Mouse (Mus musculus): ENCODE measurements around the gene Gm13698.
"Not testable (repeated sequence)": the region's sequence is repeated elsewhere in the genome, so short reads cannot be mapped to it uniquely, and the experiment has no call there.

The Gm13698 gene

DNA sequence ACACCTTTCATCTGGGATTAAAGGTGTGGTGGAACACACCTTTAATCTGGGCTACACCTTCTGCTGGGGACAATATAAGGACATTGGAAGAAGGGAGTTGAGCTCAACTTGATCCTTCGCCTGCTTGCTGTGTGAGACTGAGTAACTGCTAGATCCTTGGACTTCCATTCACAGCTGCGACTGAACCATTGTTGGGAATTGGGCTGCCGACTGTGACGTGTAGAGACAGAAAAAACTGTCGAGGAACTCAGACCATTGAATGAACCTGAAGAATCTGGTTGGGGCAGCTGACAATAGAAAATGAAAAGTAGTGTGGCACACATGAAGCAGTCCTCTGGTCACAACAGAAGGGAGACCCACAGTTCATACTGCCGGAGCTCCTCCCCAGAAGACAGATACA, at the start of gene Gm13698:
Gm13698 (plus strand) TSS at position 301 of the 400 bp plus-strand sequence.
- DNase-seq (ENCODE audit: low read depth) = not testable (repeated sequence)

GRCm38 (mm10) chr2:83929478-83930088, 25.9 kb upstream of the Gm13698 start:
- DNase-seq (ENCODE audit: low read depth) = no peak

GRCm38 (mm10) chr2:83940931-83941361, 14.5 kb upstream of the Gm13698 start, which contains the start of gene Zswim2:
Gene Zswim2, minus strand, starts transcription at chr2:83941228.
- DNase-seq (ENCODE audit: low read depth) = peak; percentile 18

DNA sequence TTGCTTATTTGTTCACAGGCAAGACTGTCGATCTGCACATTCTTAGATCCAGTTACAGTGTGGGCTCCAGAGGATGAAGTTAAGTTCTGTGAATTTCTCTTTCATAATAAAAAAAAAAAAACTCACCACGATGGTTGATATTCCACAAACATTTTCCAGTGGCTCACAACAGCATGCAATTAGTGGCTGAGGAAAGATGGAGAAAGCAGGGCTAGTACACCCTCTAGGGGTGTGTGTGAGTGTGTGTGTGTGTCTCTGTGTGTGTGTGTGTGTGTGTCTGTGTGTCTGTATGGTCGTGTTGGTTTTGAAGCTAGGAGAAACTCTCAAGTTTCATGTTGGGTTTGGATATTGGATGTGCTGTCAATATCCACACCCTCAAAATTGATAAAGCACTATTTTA, 14.1 kb upstream of the Gm13698 start:
- DNase-seq (ENCODE audit: low read depth) = no peak

DNA sequence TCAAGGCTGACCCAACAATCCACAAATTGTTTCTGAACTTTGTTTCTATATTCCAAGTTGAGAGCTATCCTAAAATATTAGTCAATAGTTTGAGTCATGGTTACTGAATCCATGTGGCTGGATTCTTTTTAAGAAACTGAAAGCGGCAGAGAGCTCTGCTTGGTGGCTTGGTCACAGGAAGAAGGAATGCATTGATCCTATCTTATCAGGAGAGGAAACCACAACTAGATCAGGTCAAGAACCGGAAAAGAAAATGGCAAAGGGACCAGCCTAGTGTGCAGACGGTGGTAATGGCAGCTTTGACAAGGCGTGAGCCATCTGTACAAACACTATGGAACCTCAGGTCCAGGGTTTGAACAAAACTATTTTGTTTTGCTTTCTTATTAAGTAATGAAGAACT, 13.7 kb upstream of the Gm13698 start:
- DNase-seq (ENCODE audit: low read depth) = no peak

DNA sequence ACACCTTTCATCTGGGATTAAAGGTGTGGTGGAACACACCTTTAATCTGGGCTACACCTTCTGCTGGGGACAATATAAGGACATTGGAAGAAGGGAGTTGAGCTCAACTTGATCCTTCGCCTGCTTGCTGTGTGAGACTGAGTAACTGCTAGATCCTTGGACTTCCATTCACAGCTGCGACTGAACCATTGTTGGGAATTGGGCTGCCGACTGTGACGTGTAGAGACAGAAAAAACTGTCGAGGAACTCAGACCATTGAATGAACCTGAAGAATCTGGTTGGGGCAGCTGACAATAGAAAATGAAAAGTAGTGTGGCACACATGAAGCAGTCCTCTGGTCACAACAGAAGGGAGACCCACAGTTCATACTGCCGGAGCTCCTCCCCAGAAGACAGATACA, 5.7 kb downstream of the Gm13698 start, which contains the start of gene Gm13693:
Gm13693 (plus strand) TSS at position 301 of the 400 bp plus-strand sequence.
- DNase-seq (ENCODE audit: low read depth) = not testable (repeated sequence)

- DNase-seq (ENCODE audit: low read depth) = not testable (repeated sequence)
These were observed 11.5 kb downstream of the Gm13698 start, which contains the start of gene Gm13695 for GRCm38 (mm10) chr2:83967013-83967412. Gene Gm13695, plus strand, starts transcription at chr2:83967313.

DNA sequence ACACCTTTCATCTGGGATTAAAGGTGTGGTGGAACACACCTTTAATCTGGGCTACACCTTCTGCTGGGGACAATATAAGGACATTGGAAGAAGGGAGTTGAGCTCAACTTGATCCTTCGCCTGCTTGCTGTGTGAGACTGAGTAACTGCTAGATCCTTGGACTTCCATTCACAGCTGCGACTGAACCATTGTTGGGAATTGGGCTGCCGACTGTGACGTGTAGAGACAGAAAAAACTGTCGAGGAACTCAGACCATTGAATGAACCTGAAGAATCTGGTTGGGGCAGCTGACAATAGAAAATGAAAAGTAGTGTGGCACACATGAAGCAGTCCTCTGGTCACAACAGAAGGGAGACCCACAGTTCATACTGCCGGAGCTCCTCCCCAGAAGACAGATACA, 17.3 kb downstream of the Gm13698 start, which contains the start of gene Gm13696:
Gm13696 (plus strand) TSS at position 301 of the 400 bp plus-strand sequence.
- not testable (repeated sequence) for DNase-seq (ENCODE audit: low read depth)

DNA sequence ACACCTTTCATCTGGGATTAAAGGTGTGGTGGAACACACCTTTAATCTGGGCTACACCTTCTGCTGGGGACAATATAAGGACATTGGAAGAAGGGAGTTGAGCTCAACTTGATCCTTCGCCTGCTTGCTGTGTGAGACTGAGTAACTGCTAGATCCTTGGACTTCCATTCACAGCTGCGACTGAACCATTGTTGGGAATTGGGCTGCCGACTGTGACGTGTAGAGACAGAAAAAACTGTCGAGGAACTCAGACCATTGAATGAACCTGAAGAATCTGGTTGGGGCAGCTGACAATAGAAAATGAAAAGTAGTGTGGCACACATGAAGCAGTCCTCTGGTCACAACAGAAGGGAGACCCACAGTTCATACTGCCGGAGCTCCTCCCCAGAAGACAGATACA, 23.1 kb downstream of the Gm13698 start, which contains the start of gene Gm13694:
Gm13694 (plus strand) TSS at position 301 of the 400 bp plus-strand sequence.
- DNase-seq (ENCODE audit: low read depth) = not testable (repeated sequence)

DNA sequence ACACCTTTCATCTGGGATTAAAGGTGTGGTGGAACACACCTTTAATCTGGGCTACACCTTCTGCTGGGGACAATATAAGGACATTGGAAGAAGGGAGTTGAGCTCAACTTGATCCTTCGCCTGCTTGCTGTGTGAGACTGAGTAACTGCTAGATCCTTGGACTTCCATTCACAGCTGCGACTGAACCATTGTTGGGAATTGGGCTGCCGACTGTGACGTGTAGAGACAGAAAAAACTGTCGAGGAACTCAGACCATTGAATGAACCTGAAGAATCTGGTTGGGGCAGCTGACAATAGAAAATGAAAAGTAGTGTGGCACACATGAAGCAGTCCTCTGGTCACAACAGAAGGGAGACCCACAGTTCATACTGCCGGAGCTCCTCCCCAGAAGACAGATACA, 28.9 kb downstream of the Gm13698 start, which contains the start of gene Gm13697:
Gm13697 (plus strand) TSS at position 301 of the 400 bp plus-strand sequence.
- not testable (repeated sequence) for DNase-seq (ENCODE audit: low read depth)

GRCm38 (mm10) chr2:83990253-83990652, 34.8 kb downstream of the Gm13698 start, which contains the start of gene Gm13691:
Gene Gm13691, plus strand, starts transcription at chr2:83990553.
- DNase-seq (ENCODE audit: low read depth) = not testable (repeated sequence)

GRCm38 (mm10) chr2:83993639-83994255, 38.3 kb downstream of the Gm13698 start:
- DNase-seq (ENCODE audit: low read depth) = not testable (repeated sequence)

DNA sequence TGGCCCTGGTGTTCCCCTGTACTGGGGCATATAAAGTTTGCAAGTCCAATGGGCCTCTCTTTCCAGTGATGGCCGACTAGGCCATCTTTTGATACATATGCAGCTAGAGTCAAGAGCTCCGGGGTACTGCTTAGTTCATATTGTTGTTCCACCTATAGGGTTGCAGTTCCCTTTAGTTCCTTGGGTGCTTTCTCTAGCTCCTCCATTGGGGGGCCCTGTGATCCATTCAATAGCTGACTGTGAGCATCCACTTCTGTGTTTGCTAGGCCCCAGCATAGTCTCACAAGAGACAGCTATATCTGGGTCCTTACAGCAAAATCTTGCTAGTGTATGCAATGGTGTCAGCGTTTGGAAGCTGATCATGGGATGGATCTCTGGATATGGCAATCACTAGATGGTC, 39.0 kb downstream of the Gm13698 start:
- DNase-seq (ENCODE audit: low read depth) = not testable (repeated sequence)
